Mouse (Mus musculus) liver, embryonic 16.5 days (tissue): ENCODE results near the gene Wdr70. TPM values are rescaled to one million over a fixed set of nuclear protein-coding genes. Genes with fewer than 3 reads are reported as not detected.

Experiments used
- ATAC-seq: fragments of 200-750 bp; cut with Nextera tagmentation; 2 replicates; pipeline ENCODE4 v1.8.0; 2017; ENCODE audit warnings: low read depth, mild to moderate bottlenecking, moderate number of reproducible peaks, moderate library complexity
- H3K27ac ChIP-seq: fragments of 300-500 bp; sonication (generic); 2 replicates; pipeline ENCODE4 v1.5.1; 2014; ENCODE audit warnings: mild to moderate bottlenecking, low read length
- H3K27me3 ChIP-seq: fragments of 300-500 bp; sonication (generic); 2 replicates; pipeline ENCODE4 v1.6.1; 2014; ENCODE audit warnings: low read depth, low read length, mixed read lengths; ENCODE audit not compliant: control insufficient read depth, insufficient read depth
- H3K36me3 ChIP-seq: fragments of 300-500 bp; sonication (generic); 2 replicates; pipeline ENCODE4 v1.6.1; 2014; ENCODE audit warnings: mild to moderate bottlenecking; ENCODE audit not compliant: control insufficient read depth, insufficient read depth
- H3K4me1 ChIP-seq: fragments of 300-500 bp; sonication (generic); 2 replicates; pipeline ENCODE4 v1.6.1; 2014; ENCODE audit warnings: low read depth, low read length, mixed read lengths; ENCODE audit not compliant: control insufficient read depth
- H3K4me2 ChIP-seq: fragments of 300-500 bp; sonication (generic); 2 replicates; pipeline ENCODE4 v1.6.1; 2014; ENCODE audit warnings: low read depth, low read length, mixed read lengths
- H3K4me3 ChIP-seq: fragments of 300-500 bp; sonication (generic); 2 replicates; pipeline ENCODE4 v1.5.1; 2014; ENCODE audit warnings: low read depth, mild to moderate bottlenecking, low read length
- H3K9ac ChIP-seq: fragments of 300-500 bp; sonication (generic); 2 replicates; pipeline ENCODE4 v1.6.1; 2014; ENCODE audit warnings: low read depth, low read length
- H3K9me3 ChIP-seq: fragments of 300-500 bp; sonication (generic); replicated peaks from 2 replicates; pipeline ENCODE4 v1.6.1; 2016; ENCODE audit warnings: low read length; ENCODE audit not compliant: control insufficient read depth
- WGBS: fragments of 180-500 bp; shearing (Covaris S2); extraction: QIAGEN DNeasy Blood & Tissue Kit; methylation state at CpG from one replicate; pipeline ENCODE4 v1.1.7; 2014; ENCODE audit not compliant: insufficient replicate concordance; 5-methylcytosine and 5-hydroxymethylcytosine counted together
- polyA plus RNA-seq: library from polyadenylated mRNA; unstranded; fragments of >200 nt; fragmentation: Nextera tagmentation; extraction: Ambion mirVana; gene quantifications from 2 replicates; pipeline ENCODE4 v1.2.1, GENCODE M21; 2015

Gene Wdr70
- polyA plus RNA-seq, 1 experiment from 2014 or later, result 19.9 TPM

- WGBS, result 64% methylated on average over 3 of the region's 3 CpGs
- Histone ChIP-seq H3K9me3 (no peaks in the 10 kb centered on the region), H3K4me2 (no peak overlapping the region), H3K27me3 (no peaks in the 10 kb centered on the region), H3K4me1 (no peaks in the 10 kb centered on the region), H3K9ac (no peak overlapping the region), H3K4me3 (no peak overlapping the region), H3K36me3 (no peaks in the 10 kb centered on the region), H3K27ac (no peak overlapping the region)
- ATAC-seq, result no peak
Measured at GRCm38 (mm10) chr15:8051177-8051576, 47.8 kb downstream of the Wdr70 start.

GRCm38 (mm10) chr15:8039834-8040233 is 59.2 kb downstream of the Wdr70 start:
- Histone ChIP-seq H3K4me3 (no peak overlapping the region), H3K4me2 (no peak overlapping the region), H3K4me1 (no peaks in the 10 kb centered on the region), H3K27ac (no peak overlapping the region), H3K36me3 (no peaks in the 10 kb centered on the region), H3K9ac (no peak overlapping the region), H3K9me3 (no peaks in the 10 kb centered on the region), H3K27me3 (no peaks in the 10 kb centered on the region)
- ATAC-seq, result no peak
- 74% methylated on average over 4 of the region's 4 CpGs for WGBS

- no peak overlapping the region for H3K4me3 ChIP-seq
- no peak overlapping the region for H3K27ac ChIP-seq
- no peak overlapping the region for H3K4me2 ChIP-seq
- no peak overlapping the region for H3K9ac ChIP-seq
- ATAC-seq, result no peak
- H3K27me3 ChIP-seq, result no peaks in the 10 kb centered on the region
- no peaks in the 10 kb centered on the region for H3K36me3 ChIP-seq
- H3K4me1 ChIP-seq, result no peaks in the 10 kb centered on the region
- no peaks in the 10 kb centered on the region for H3K9me3 ChIP-seq
- WGBS, result 73% methylated on average over 5 of the region's 5 CpGs
Measured at GRCm38 (mm10) chr15:8038457-8038856, 60.6 kb downstream of the Wdr70 start.

GRCm38 (mm10) chr15:8037825-8038224 is 61.2 kb downstream of the Wdr70 start:
- ATAC-seq, result no peak
- Histone ChIP-seq H3K9me3 (no peaks in the 10 kb centered on the region), H3K27ac (no peak overlapping the region), H3K9ac (no peak overlapping the region), H3K27me3 (no peaks in the 10 kb centered on the region), H3K4me1 (no peaks in the 10 kb centered on the region), H3K4me3 (no peak overlapping the region), H3K36me3 (no peaks in the 10 kb centered on the region), H3K4me2 (no peak overlapping the region)
- WGBS, result 60% methylated on average over 3 of the region's 3 CpGs

- no peak overlapping the region for H3K4me3 ChIP-seq
- no peaks in the 10 kb centered on the region for H3K4me1 ChIP-seq
- no peaks in the 10 kb centered on the region for H3K27me3 ChIP-seq
- no peak overlapping the region for H3K4me2 ChIP-seq
- ATAC-seq, result no peak
- WGBS, result 75% methylated on average over 7 of the region's 7 CpGs
- no peak overlapping the region for H3K27ac ChIP-seq
- no peaks in the 10 kb centered on the region for H3K9me3 ChIP-seq
- H3K9ac ChIP-seq, result no peak overlapping the region
- H3K36me3 ChIP-seq, result no peaks in the 10 kb centered on the region
Measured at GRCm38 (mm10) chr15:8031211-8031610, 67.8 kb downstream of the Wdr70 start.

- ATAC-seq, result no peak
- Histone ChIP-seq H3K4me2 (no peak overlapping the region), H3K9ac (no peak overlapping the region), H3K4me3 (no peak overlapping the region), H3K36me3 (no peaks in the 10 kb centered on the region), H3K4me1 (no peaks in the 10 kb centered on the region), H3K27me3 (no peaks in the 10 kb centered on the region), H3K9me3 (no peaks in the 10 kb centered on the region), H3K27ac (no peak overlapping the region)
- WGBS, result 72% methylated on average over 3 of the region's 3 CpGs
Measured at GRCm38 (mm10) chr15:8030643-8031042, 68.4 kb downstream of the Wdr70 start.

GRCm38 (mm10) chr15:8027503-8027902 is 71.5 kb downstream of the Wdr70 start:
- no peak overlapping the region for H3K4me3 ChIP-seq
- no peaks in the 10 kb centered on the region for H3K36me3 ChIP-seq
- no peak overlapping the region for H3K9ac ChIP-seq
- WGBS, result 85% methylated on average over 2 of the region's 2 CpGs
- H3K27me3 ChIP-seq, result no peaks in the 10 kb centered on the region
- no peaks in the 10 kb centered on the region for H3K9me3 ChIP-seq
- H3K27ac ChIP-seq, result no peak overlapping the region
- ATAC-seq, result no peak
- H3K4me1 ChIP-seq, result no peaks in the 10 kb centered on the region
- H3K4me2 ChIP-seq, result no peak overlapping the region

GRCm38 (mm10) chr15:8011418-8011817 is 87.6 kb downstream of the Wdr70 start:
- Histone ChIP-seq H3K9me3 (no peaks in the 10 kb centered on the region), H3K27ac (no peak overlapping the region), H3K9ac (no peak overlapping the region), H3K36me3 (no peaks in the 10 kb centered on the region), H3K4me1 (no peaks in the 10 kb centered on the region), H3K4me3 (no peak overlapping the region), H3K27me3 (no peaks in the 10 kb centered on the region), H3K4me2 (no peak overlapping the region)
- ATAC-seq, result no peak
- WGBS, result 76% methylated on average over 7 of the region's 7 CpGs

GRCm38 (mm10) chr15:8007413-8007812 is 91.6 kb downstream of the Wdr70 start:
- no peaks in the 10 kb centered on the region for H3K27me3 ChIP-seq
- no peaks in the 10 kb centered on the region for H3K4me1 ChIP-seq
- no peak overlapping the region for H3K9ac ChIP-seq
- H3K27ac ChIP-seq, result no peak overlapping the region
- no peaks in the 10 kb centered on the region for H3K9me3 ChIP-seq
- no peak overlapping the region for H3K4me2 ChIP-seq
- H3K36me3 ChIP-seq, result no peaks in the 10 kb centered on the region
- WGBS, result 79% methylated on average over 8 of the region's 8 CpGs
- no peak overlapping the region for H3K4me3 ChIP-seq
- ATAC-seq, result no peak

GRCm38 (mm10) chr15:8006056-8006455 is 93.0 kb downstream of the Wdr70 start:
- Histone ChIP-seq H3K27ac (no peak overlapping the region), H3K4me3 (no peak overlapping the region), H3K4me1 (no peaks in the 10 kb centered on the region), H3K27me3 (no peaks in the 10 kb centered on the region), H3K4me2 (no peak overlapping the region), H3K9me3 (no peaks in the 10 kb centered on the region), H3K36me3 (no peaks in the 10 kb centered on the region), H3K9ac (no peak overlapping the region)
- ATAC-seq, result no peak
- WGBS, result 86% methylated on average over 1 of the region's 1 CpGs
